Mouse (Mus musculus): ENCODE results near the gene Iqcc. TPM values are rescaled to one million over a fixed set of nuclear protein-coding genes. Genes with fewer than 3 reads are reported as not detected.
A peak's percentile ranks its signal among the peaks of the same experiment; 100 is the strongest.

The Iqcc gene
- polyA plus RNA-seq, 1 experiment from 2014 or later, result 23.5 TPM

DNA sequence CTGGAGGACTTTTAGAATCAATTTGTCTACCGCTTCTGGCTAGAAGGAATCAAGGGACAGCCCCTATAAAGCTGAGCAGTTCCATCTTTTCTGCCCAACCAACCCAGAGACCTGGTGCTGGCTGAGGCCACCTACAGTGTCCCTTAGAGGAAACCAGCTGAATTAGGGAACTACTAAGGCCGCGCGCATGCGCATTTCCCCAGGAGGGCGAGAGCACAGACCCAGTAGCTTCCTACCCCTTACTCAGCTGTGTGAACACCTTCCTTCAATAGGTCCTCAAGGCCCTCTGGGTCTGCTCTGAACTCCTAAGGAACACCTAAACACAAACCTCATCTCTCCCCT lies 6.1 kb upstream of the Iqcc start:
- no peak for ATAC-seq (replicated peaks; ENCODE audit: insufficient number of reproducible peaks, low FRiP score, low TSS enrichment, low read depth)
- H3K4me3 ChIP-seq (ENCODE audit: low read depth, low read length), result peak overlapping the region; percentile 61; the same call in 1 of the 2 replicates
- H3K9ac ChIP-seq (replicated peaks; ENCODE audit: low read length), result peak overlapping the region; percentile 39
- H3K27me3 ChIP-seq (ENCODE audit: control insufficient read depth, insufficient read depth, low read length), result no peaks in the 10 kb centered on the region
- WGBS, result 0% methylated on average over 6 of the region's 6 CpGs
- peak overlapping the region; percentile 73 for H3K4me2 ChIP-seq (ENCODE audit: low read depth, low read length)
- H3K27ac ChIP-seq (replicated peaks; ENCODE audit: low read depth, low read length), result peak overlapping the region; percentile 56; the same call in 1 of the 2 replicates
- H3K4me1 ChIP-seq (ENCODE audit: control insufficient read depth, insufficient read depth, low read length), result peaks cover 4% of the 10 kb centered on the region; the same call in 1 of the 2 replicates
- H3K36me3 ChIP-seq (replicated peaks; ENCODE audit: control insufficient read depth, insufficient read depth, low read depth, low read length), result peaks cover 19% of the 10 kb centered on the region
- peak; percentile 71 for DNase-seq (ENCODE audit: low spot score)
- H3K9me3 ChIP-seq (replicated peaks; ENCODE audit: control insufficient read depth, low read length), result no peaks in the 10 kb centered on the region

DNA sequence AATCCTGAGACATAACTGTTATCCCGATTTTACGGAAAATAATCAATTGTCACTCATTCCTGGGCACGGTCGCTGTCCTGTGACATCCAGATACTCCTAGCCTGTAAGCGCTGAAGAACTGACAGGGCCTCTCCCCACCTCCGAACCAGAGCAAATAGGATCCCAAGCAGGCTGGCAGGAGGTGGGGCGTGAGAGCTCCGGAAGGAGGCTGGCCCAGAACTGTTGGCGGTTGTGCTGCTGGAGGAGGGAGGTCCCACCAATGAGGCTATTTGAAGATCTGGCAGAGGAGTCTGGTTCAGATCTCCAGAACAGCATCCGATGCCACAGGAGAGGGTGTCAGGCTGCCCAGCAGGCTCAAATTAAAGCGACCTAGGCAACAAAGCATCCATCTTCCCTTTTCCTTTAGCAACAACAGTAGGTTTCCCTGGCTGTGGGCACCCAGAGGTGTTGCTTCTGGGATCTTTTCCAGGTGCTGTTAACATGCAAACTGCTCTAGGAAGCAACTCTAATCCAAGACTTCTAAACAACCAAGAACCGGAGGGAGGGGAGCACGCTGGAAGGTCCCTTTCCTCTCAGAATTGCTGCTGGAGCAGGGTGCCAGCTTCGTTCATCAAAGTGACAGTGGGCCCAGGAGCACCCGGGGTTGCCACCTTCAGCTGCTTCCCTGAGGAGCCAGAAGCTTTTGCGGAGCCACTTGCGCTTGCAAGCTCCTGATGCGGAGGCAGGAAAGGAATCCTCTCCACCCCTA lies 5.6 kb upstream of the Iqcc start:
- H3K4me1 ChIP-seq (ENCODE audit: control insufficient read depth, insufficient read depth, low read length), result peaks cover 4% of the 10 kb centered on the region; the same call in 1 of the 2 replicates
- DNase-seq (ENCODE audit: low spot score) (peak; percentile 87), ATAC-seq (replicated peaks; ENCODE audit: insufficient number of reproducible peaks, low FRiP score, low TSS enrichment, low read depth) (peak; percentile 85)
- peak overlapping the region; percentile 71 for H3K27ac ChIP-seq (replicated peaks; ENCODE audit: low read depth, low read length)
- H3K27me3 ChIP-seq (ENCODE audit: control insufficient read depth, insufficient read depth, low read length), result no peaks in the 10 kb centered on the region
- whole genome bisulfite sequencing, result 1% methylated on average over 18 of the region's 18 CpGs
- H3K9ac ChIP-seq (replicated peaks; ENCODE audit: low read length), result peak overlapping the region; percentile 81
- peak overlapping the region; percentile 61 for H3K4me3 ChIP-seq (ENCODE audit: low read depth, low read length)
- peak overlapping the region; percentile 73 for H3K4me2 ChIP-seq (ENCODE audit: low read depth, low read length)
- H3K9me3 ChIP-seq (replicated peaks; ENCODE audit: control insufficient read depth, low read length), result no peaks in the 10 kb centered on the region
- peaks cover 17% of the 10 kb centered on the region for H3K36me3 ChIP-seq (replicated peaks; ENCODE audit: control insufficient read depth, insufficient read depth, low read depth, low read length)

DNA sequence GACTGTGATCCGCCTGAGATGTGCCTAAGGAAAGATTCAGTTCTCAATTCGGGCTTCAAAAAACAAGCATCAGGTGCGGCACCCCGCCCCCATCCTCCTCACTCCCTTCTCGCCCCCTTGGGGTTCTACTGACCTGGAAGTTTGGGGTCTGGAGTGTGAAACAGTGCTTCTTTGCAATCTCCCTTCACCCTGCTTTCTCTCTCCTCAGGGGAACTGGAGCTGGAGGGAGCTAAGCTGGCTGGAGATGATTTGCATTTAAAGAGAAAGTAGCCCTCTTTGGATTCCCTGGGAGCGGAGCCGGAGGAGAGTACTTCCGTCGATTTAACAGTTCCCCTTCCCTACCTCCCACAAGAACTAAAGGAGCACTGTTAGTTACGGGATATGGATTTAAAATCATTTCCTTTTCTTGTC lies 4.8 kb upstream of the Iqcc start, which contains the start of gene Ccdc28b:
TSS of gene Ccdc28b (minus strand) at position 267 of the 411 bp plus-strand sequence.
- no peak for ATAC-seq (replicated peaks; ENCODE audit: insufficient number of reproducible peaks, low FRiP score, low TSS enrichment, low read depth)
- H3K4me1 ChIP-seq (ENCODE audit: control insufficient read depth, insufficient read depth, low read length), result peaks cover 4% of the 10 kb centered on the region; the same call in 1 of the 2 replicates
- 1% methylated on average over 10 of the region's 10 CpGs for WGBS

DNA sequence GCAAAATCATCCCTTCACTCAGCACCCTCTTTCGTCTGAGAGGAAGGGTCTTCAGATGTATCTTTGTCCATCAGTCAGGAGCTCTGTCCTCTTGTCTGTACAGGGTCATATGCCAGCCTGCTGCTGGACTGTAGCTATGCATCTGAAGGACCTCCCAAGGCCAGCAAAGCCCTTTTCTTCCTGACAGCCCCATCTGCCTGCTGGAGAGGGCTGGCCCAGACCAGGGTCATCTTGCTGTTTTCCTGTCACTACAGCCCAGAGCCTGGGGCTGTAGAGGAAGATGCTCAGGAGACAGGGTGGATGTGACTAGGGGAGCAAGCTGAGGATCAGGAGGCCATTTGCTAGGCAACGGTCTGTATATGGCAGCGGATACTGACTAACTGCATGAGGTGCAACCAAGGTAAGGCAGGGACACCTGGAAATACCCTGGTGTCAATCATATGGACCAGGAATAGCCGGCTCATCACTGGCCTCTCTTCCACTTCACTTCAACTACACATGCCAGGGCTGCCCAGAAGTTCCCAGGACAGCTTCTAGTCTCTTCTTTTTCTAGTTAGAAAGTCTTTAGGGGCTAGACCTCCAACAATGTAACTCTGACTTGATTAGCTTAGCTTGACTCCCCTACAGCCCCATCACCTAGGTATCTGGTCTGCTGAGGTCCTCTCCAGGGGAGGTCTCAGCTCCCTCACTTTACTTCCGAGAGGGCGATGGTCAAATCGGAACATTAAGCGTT lies 4.1 kb upstream of the Iqcc start:
- Histone ChIP-seq H3K4me2 (ENCODE audit: low read depth, low read length) (peak overlapping the region; percentile 73), H3K27ac (replicated peaks; ENCODE audit: low read depth, low read length) (0 out of 2 replicates have a peak overlapping the region, but pooled peaks have one; percentile 71), H3K4me1 (ENCODE audit: control insufficient read depth, insufficient read depth, low read length) (peaks cover 4% of the 10 kb centered on the region; the same call in 1 of the 2 replicates), H3K9me3 (replicated peaks; ENCODE audit: control insufficient read depth, low read length) (no peaks in the 10 kb centered on the region), H3K36me3 (replicated peaks; ENCODE audit: control insufficient read depth, insufficient read depth, low read depth, low read length) (peaks cover 6% of the 10 kb centered on the region), H3K27me3 (ENCODE audit: control insufficient read depth, insufficient read depth, low read length) (no peaks in the 10 kb centered on the region), H3K9ac (replicated peaks; ENCODE audit: low read length) (peak overlapping the region; percentile 81), H3K4me3 (ENCODE audit: low read depth, low read length) (peak overlapping the region; percentile 61)
- ATAC-seq (replicated peaks; ENCODE audit: insufficient number of reproducible peaks, low FRiP score, low TSS enrichment, low read depth), result no peak
- 24% methylated on average over 8 of the region's 8 CpGs for WGBS
- DNase-seq (ENCODE audit: low spot score), result no peak

More for the DNA sequence above, 4.8 kb upstream of the Iqcc start, which contains the start of gene Ccdc28b:
- peaks cover 11% of the 10 kb centered on the region for H3K36me3 ChIP-seq (replicated peaks; ENCODE audit: control insufficient read depth, insufficient read depth, low read depth, low read length)
- peak within 1 kb of the TSS; percentile 71 for H3K27ac ChIP-seq (replicated peaks; ENCODE audit: low read depth, low read length)
- H3K9ac ChIP-seq (replicated peaks; ENCODE audit: low read length), result peak within 1 kb of the TSS; percentile 81
- no peaks in the 10 kb centered on the region for H3K27me3 ChIP-seq (ENCODE audit: control insufficient read depth, insufficient read depth, low read length)
- DNase-seq (ENCODE audit: low spot score), result peak; percentile 69
- peak within 1 kb of the TSS; percentile 73 for H3K4me2 ChIP-seq (ENCODE audit: low read depth, low read length)
- no peaks in the 10 kb centered on the region for H3K9me3 ChIP-seq (replicated peaks; ENCODE audit: control insufficient read depth, low read length)
- peak within 1 kb of the TSS; percentile 61 for H3K4me3 ChIP-seq (ENCODE audit: low read depth, low read length)

DNA sequence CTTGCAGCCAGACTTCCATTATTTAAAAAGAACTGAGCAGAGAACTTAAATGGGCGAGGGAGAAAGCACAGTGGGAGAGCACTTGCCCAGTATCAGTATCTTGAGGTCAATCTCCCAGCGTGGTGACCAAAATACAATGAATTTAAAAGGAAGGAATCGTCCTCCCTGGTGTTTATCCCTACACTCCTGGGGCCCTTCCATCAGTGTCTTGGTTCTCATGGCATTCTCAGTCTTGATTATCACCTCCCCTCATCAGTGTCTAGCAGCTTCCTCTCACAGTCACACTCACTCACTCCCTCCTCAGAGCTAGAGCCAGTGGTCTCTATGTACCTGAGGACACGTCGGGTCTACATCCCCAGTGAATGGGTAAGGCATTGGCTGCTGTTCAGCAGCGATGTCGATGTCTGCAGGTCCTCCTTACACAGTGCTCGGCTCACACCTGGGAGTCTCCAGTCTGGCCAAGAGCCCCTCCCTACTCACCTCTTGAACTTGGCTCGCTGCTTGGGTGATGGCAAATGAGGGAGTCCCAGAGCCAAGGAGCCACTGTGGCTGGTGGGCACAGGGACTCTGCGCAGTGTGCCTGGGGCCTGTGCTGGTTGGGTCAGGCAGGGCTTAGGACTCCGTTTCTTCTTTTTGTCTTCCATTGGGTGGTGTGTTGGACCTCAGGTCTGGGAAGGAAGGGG lies 3.4 kb upstream of the Iqcc start:
- Histone ChIP-seq H3K27ac (replicated peaks; ENCODE audit: low read depth, low read length) (no peak overlapping the region), H3K9ac (replicated peaks; ENCODE audit: low read length) (no peak overlapping the region), H3K4me2 (ENCODE audit: low read depth, low read length) (no peak overlapping the region), H3K27me3 (ENCODE audit: control insufficient read depth, insufficient read depth, low read length) (no peaks in the 10 kb centered on the region), H3K4me1 (ENCODE audit: control insufficient read depth, insufficient read depth, low read length) (peaks cover 4% of the 10 kb centered on the region; the same call in 1 of the 2 replicates), H3K36me3 (replicated peaks; ENCODE audit: control insufficient read depth, insufficient read depth, low read depth, low read length) (peaks cover 6% of the 10 kb centered on the region), H3K4me3 (ENCODE audit: low read depth, low read length) (no peak overlapping the region), H3K9me3 (replicated peaks; ENCODE audit: control insufficient read depth, low read length) (no peaks in the 10 kb centered on the region)
- no peak for ATAC-seq (replicated peaks; ENCODE audit: insufficient number of reproducible peaks, low FRiP score, low TSS enrichment, low read depth)
- DNase-seq (ENCODE audit: low spot score), result no peak
- WGBS, result 80% methylated on average over 11 of the region's 11 CpGs

DNA sequence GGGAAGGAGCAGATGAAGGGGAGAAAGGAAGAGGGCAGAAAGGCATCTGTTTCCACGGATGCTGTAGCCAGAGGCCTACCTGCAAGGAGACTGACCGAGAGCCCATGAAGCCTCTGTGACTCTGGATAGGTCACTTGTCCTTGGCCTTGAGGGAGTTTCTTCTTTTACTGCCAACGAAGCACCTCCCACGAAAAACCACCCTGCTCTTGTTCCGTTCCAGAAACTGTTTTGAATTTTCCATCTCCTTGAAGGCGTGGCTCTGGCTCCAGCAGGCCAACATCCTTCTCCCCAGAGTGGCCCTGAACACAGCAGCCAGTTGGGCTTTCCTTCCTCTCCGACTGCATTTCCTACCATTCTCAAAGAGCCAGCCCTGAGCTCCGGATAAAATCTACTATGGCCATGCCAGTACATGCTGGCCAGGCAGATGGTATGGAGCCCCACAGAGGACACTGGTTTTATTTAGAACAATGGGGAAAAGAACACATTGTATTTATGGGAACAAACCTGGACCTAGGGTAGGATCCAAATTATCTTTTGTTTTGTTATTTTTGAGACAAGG lies 2.5 kb upstream of the Iqcc start:
- Histone ChIP-seq H3K4me1 (ENCODE audit: control insufficient read depth, insufficient read depth, low read length) (peaks cover 4% of the 10 kb centered on the region; the same call in 1 of the 2 replicates), H3K4me2 (ENCODE audit: low read depth, low read length) (no peak overlapping the region), H3K9ac (replicated peaks; ENCODE audit: low read length) (no peak overlapping the region), H3K4me3 (ENCODE audit: low read depth, low read length) (no peak overlapping the region), H3K27me3 (ENCODE audit: control insufficient read depth, insufficient read depth, low read length) (no peaks in the 10 kb centered on the region), H3K27ac (replicated peaks; ENCODE audit: low read depth, low read length) (no peak overlapping the region), H3K9me3 (replicated peaks; ENCODE audit: control insufficient read depth, low read length) (no peaks in the 10 kb centered on the region), H3K36me3 (replicated peaks; ENCODE audit: control insufficient read depth, insufficient read depth, low read depth, low read length) (peaks cover under 1% of the 10 kb centered on the region; the same call in 1 of the 2 replicates)
- DNase-seq (ENCODE audit: low spot score) (no peak), ATAC-seq (replicated peaks; ENCODE audit: insufficient number of reproducible peaks, low FRiP score, low TSS enrichment, low read depth) (no peak)
- 87% methylated on average over 8 of the region's 8 CpGs for WGBS

DNA sequence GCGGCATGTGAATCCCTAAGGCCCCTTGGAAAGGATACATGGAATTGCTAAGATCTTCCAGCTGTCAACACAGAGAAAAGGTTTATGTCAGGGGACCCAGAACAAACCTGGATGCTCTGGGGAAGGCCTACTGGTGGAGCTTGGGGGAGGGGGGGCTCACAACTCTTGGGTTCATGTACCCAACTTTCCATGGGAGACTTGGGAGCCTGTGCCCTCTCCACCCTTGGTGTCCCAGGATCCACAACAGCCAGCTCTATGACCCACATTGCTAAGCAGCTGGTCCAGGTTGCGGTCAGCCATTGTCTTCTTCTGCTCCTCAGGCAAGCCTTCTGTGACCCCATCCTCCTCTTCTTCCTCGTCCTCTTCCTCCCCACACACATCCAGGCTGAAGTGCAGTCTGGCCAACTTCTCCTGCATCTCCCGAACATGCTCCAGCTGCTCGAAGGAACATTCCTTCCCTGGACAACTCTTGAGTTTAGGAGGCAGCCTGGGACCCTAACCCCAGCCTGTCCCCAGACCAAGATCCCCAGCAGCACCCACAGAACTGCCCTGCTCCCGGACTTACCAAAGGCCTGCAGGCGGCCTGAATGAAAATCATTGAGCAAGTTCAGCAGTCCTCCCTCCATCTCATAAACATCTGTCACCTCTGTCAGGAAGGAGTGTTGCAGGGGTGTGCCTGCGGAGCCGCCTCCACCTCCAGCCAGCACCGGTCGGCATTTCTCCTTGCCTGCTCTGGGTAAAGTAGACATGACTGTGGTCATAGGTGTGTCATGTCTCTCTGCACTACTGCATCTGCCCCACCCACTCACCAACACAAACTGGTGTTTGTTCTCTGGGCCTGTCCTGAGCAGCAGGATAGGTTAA lies 1.8 kb upstream of the Iqcc start:
- Histone ChIP-seq H3K4me1 (ENCODE audit: control insufficient read depth, insufficient read depth, low read length) (peaks cover 4% of the 10 kb centered on the region; the same call in 1 of the 2 replicates), H3K27me3 (ENCODE audit: control insufficient read depth, insufficient read depth, low read length) (no peaks in the 10 kb centered on the region), H3K9me3 (replicated peaks; ENCODE audit: control insufficient read depth, low read length) (no peaks in the 10 kb centered on the region), H3K9ac (replicated peaks; ENCODE audit: low read length) (no peak overlapping the region), H3K36me3 (replicated peaks; ENCODE audit: control insufficient read depth, insufficient read depth, low read depth, low read length) (no peaks in the 10 kb centered on the region), H3K4me2 (ENCODE audit: low read depth, low read length) (no peak overlapping the region), H3K27ac (replicated peaks; ENCODE audit: low read depth, low read length) (no peak overlapping the region), H3K4me3 (ENCODE audit: low read depth, low read length) (no peak overlapping the region)
- WGBS, result 92% methylated on average over 11 of the region's 11 CpGs
- DNase-seq (ENCODE audit: low spot score) (no peak), ATAC-seq (replicated peaks; ENCODE audit: insufficient number of reproducible peaks, low FRiP score, low TSS enrichment, low read depth) (no peak)
